Mouse (Mus musculus) liver, adult 2 months (tissue): ENCODE measurements around the gene Mab21l3.

Source experiments
- CTCF ChIP-seq: fragments of 200-500 bp; IDR thresholded peaks from 2 replicates; pipeline ENCODE4 v1.5.1; 2011; ENCODE audit warnings: low read depth, low read length, control low read depth
- POLR2A ChIP-seq: fragments of 200-500 bp; IDR thresholded peaks from 2 replicates; pipeline ENCODE4 v1.6.1; 2011; ENCODE audit warnings: low read length, control low read depth; ENCODE audit not compliant: insufficient read depth; ENCODE audit errors: extremely low read depth

GRCm38 (mm10) chr3:101814790-101815189 is 34.0 kb downstream of the Mab21l3 start:
- TF ChIP-seq POLR2A (no peak), CTCF (no peak)
